Mouse (Mus musculus) midbrain, embryonic 11.5 days (tissue): ENCODE measurements around the gene Rest. TPM values are rescaled to one million over a fixed set of nuclear protein-coding genes. Genes with fewer than 3 reads are reported as not detected.

Source experiments
- ATAC-seq: fragments of 200-750 bp; cut with Nextera tagmentation; 2 replicates; pipeline ENCODE4 v1.8.0; 2017; ENCODE audit warnings: moderate TSS enrichment, moderate library complexity; ENCODE audit not compliant: low FRiP score
- DNase-seq: peaks from one replicate; pipeline ENCODE4 v3.0.0; 2015; ENCODE audit warnings: low spot score; ENCODE audit errors: missing footprints
- H3K27ac ChIP-seq: fragments of 300-500 bp; sonication (generic); 2 replicates; pipeline ENCODE4 v1.5.1; 2014; ENCODE audit warnings: low read depth, low read length
- H3K27me3 ChIP-seq: fragments of 300-500 bp; sonication (generic); 2 replicates; pipeline ENCODE4 v1.6.1; 2014; ENCODE audit warnings: mild to moderate bottlenecking, low read length, moderate library complexity, mixed read lengths; ENCODE audit not compliant: control insufficient read depth, insufficient read depth
- H3K36me3 ChIP-seq: fragments of 300-500 bp; sonication (generic); 2 replicates; pipeline ENCODE4 v1.6.1; 2014; ENCODE audit warnings: mild to moderate bottlenecking, low read length, moderate library complexity, mixed read lengths; ENCODE audit not compliant: control insufficient read depth, insufficient read depth
- H3K4me1 ChIP-seq: fragments of 300-500 bp; sonication (generic); 2 replicates; pipeline ENCODE4 v1.6.1; 2014; ENCODE audit warnings: low read length; ENCODE audit not compliant: control insufficient read depth, insufficient read depth
- H3K4me2 ChIP-seq: fragments of 300-500 bp; sonication (generic); 2 replicates; pipeline ENCODE4 v1.6.1; 2014; ENCODE audit warnings: mild to moderate bottlenecking, moderate library complexity
- H3K4me3 ChIP-seq: fragments of 300-500 bp; sonication (generic); 2 replicates; pipeline ENCODE4 v1.5.1; 2014; ENCODE audit warnings: low read depth, low read length
- H3K9ac ChIP-seq: fragments of 300-500 bp; sonication (generic); 2 replicates; pipeline ENCODE4 v1.6.1; 2014; ENCODE audit warnings: low read length
- H3K9me3 ChIP-seq: fragments of 300-500 bp; sonication (generic); 2 replicates; pipeline ENCODE4 v1.6.1; 2016; ENCODE audit warnings: low read length; ENCODE audit not compliant: control insufficient read depth
- WGBS: fragments of 180-500 bp; shearing (Covaris S2); extraction: QIAGEN DNeasy Blood & Tissue Kit; methylation state at CpG from one replicate; pipeline ENCODE4 v1.1.7; 2014; 5-methylcytosine and 5-hydroxymethylcytosine counted together
- polyA plus RNA-seq: library from polyadenylated mRNA; unstranded; fragments of >200 nt; fragmentation: Nextera tagmentation; extraction: Ambion mirVana; gene quantifications from 2 replicates; pipeline ENCODE4 v1.2.1, GENCODE M21; 2014

The Rest gene
- polyA plus RNA-seq, 1 experiment from 2014 or later: 18.4 TPM

GRCm38 (mm10) chr5:77287901-77288300 is 22.6 kb downstream of the Rest start:
- 84% methylated on average over 6 of the region's 6 CpGs for WGBS

DNA sequence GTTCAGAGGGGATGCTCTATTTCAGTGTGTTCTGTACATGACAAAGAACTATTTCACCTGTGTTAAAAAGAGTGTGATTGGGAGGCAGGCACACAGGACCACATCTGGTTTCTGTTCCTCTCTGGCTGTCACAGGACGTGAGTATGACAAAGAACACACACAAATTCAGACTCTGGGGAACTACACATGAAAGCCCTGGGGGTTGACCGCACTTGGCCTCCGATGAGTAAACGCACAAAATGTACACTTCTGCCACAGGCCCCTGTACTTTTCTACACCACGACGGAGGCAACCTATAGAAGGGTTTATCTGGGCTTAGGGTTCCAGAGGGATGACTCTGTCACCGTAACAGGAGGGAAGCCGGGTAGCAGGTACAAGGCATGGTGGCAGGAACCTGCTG is 24.4 kb downstream of the Rest start:
- Histone ChIP-seq H3K4me1 (no peaks in the 10 kb centered on the region), H3K4me2 (no peak overlapping the region), H3K36me3 (peaks cover 7% of the 10 kb centered on the region), H3K27ac (no peak overlapping the region), H3K9ac (no peak overlapping the region), H3K4me3 (no peak overlapping the region), H3K27me3 (no peaks in the 10 kb centered on the region), H3K9me3 (no peaks in the 10 kb centered on the region)
- ATAC-seq (no peak), DNase-seq (no peak)
- 89% methylated on average over 8 of the region's 8 CpGs for WGBS

More at GRCm38 (mm10) chr5:77287901-77288300, 22.6 kb downstream of the Rest start:
- H3K4me1 ChIP-seq: no peaks in the 10 kb centered on the region
- no peak for DNase-seq
- H3K4me3 ChIP-seq: no peak overlapping the region
- H3K9me3 ChIP-seq: no peaks in the 10 kb centered on the region
- H3K9ac ChIP-seq: no peak overlapping the region
- H3K27ac ChIP-seq: no peak overlapping the region
- H3K4me2 ChIP-seq: no peak overlapping the region
- H3K36me3 ChIP-seq: peaks cover 11% of the 10 kb centered on the region; the same call in 1 of the 2 replicates
- H3K27me3 ChIP-seq: no peaks in the 10 kb centered on the region
- no peak for ATAC-seq

- no peak overlapping the region for H3K4me3 ChIP-seq
- peaks cover 12% of the 10 kb centered on the region for H3K36me3 ChIP-seq
- ATAC-seq: no peak
- H3K4me1 ChIP-seq: no peaks in the 10 kb centered on the region
- H3K9ac ChIP-seq: no peak overlapping the region
- H3K9me3 ChIP-seq: no peaks in the 10 kb centered on the region
- no peak for DNase-seq
- no peaks in the 10 kb centered on the region for H3K27me3 ChIP-seq
- H3K4me2 ChIP-seq: no peak overlapping the region
- no peak overlapping the region for H3K27ac ChIP-seq
- 95% methylated on average over 2 of the region's 2 CpGs for WGBS
Measured at GRCm38 (mm10) chr5:77290606-77291005, 25.3 kb downstream of the Rest start.

DNA sequence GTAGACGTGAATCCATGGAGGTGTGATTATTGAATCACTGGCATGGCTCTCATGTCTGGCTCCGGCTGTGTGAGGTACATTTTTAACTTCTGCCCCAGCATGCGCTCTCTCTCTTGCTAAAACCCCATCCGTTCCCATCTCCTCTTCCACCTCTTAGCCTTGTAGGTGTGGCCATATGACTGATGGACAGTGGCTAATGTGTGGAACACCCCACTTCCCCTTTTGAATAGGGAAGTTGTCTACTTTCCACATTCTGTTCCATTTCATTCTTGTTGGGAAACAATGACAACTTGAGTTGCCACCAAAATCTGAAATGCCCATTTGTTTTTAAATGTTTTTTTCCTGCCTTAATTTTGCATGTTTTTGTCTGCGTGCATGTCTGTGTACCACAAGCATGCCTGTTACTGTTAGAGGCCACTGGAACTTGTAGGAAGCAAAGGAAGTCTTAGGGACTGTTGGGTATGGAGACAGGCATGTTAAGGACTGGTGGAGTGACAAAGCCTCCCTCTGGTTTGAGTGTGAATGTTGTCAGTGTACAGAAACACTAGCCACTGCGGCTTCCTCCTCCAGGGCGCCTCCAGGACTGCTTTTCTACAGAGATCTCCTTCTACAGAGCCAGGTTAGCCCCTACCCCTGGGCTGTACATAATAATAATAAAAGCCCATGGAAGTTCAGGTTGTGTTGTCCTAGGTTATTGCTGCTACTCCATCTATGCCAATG is 27.7 kb downstream of the Rest start:
- no peak overlapping the region for H3K9ac ChIP-seq
- 92% methylated on average over 7 of the region's 7 CpGs for WGBS
- H3K4me2 ChIP-seq: no peak overlapping the region
- peaks cover 12% of the 10 kb centered on the region for H3K36me3 ChIP-seq
- no peak for ATAC-seq
- H3K27me3 ChIP-seq: no peaks in the 10 kb centered on the region
- no peak overlapping the region for H3K4me3 ChIP-seq
- no peaks in the 10 kb centered on the region for H3K9me3 ChIP-seq
- H3K27ac ChIP-seq: no peak overlapping the region
- no peaks in the 10 kb centered on the region for H3K4me1 ChIP-seq
- no peak for DNase-seq

DNA sequence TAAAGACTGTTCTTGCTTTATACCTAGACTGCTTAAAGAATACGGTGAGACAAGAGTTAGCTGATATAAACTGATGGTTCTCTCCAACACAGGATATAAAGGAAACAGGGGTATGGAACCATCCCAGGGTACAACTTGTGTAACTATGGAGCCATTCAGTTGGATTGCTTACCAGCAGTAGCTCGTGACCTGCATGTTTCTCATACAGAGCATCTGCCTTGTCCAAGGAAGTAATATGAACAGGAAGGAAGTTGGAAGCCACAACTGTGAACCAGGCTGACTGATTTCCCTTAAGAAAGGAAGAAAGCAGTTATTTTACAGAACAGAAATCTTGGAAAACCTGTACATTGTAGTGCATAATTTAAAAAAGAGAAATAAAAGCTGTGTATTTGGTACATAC is 34.2 kb downstream of the Rest start:
- Histone ChIP-seq H3K4me3 (no peak overlapping the region), H3K9me3 (no peaks in the 10 kb centered on the region), H3K4me2 (no peak overlapping the region), H3K27me3 (no peaks in the 10 kb centered on the region), H3K4me1 (no peaks in the 10 kb centered on the region), H3K9ac (no peak overlapping the region), H3K27ac (no peak overlapping the region), H3K36me3 (peaks cover 18% of the 10 kb centered on the region)
- WGBS: 92% methylated on average over 2 of the region's 2 CpGs
- no peak for DNase-seq
- ATAC-seq: no peak

- DNase-seq (no peak), ATAC-seq (no peak)
- no peaks in the 10 kb centered on the region for H3K4me1 ChIP-seq
- no peaks in the 10 kb centered on the region for H3K27me3 ChIP-seq
- H3K36me3 ChIP-seq: peaks cover 12% of the 10 kb centered on the region
- H3K9me3 ChIP-seq: no peaks in the 10 kb centered on the region
- H3K27ac ChIP-seq: no peak overlapping the region
- H3K9ac ChIP-seq: no peak overlapping the region
- 91% methylated on average over 6 of the region's 6 CpGs for WGBS
- H3K4me2 ChIP-seq: no peak overlapping the region
- H3K4me3 ChIP-seq: no peak overlapping the region
Measured at GRCm38 (mm10) chr5:77301296-77301903, 36.1 kb downstream of the Rest start.

DNA sequence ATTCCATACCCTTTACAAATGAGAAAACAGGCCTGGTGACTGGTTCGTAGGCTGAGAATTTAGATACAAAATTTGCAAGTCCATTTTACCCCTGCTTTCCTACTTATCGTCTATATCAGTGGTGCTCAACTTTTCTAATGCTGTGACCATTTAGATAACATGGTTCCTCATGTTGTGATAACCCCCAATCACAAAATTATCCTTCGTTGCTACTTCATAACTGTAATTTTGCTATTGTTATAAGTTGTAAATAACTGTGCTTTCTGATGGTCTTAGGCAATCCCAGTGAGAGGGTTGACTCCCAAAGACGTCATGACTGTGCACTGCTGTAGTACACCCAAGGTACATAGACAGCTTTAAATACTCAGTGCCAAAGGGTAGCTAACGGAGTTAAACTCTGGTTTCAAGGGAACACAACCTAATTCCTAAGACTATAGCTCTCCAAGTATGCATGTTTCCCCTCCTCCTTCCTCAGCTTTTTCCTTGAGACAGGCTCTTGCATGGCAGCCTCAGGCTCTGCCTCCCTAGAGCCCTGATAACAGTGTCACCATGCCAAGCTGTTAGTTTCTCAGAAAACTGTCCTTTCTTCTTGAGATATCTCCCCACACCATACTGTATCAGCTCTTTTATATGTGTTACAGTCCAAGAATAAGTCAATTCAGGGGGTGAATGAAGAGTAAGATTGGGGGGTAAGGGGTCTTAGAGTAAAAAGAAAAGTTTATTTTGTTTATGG is 42.7 kb downstream of the Rest start:
- DNase-seq (no peak), ATAC-seq (no peak)
- peak overlapping the region; percentile 97 for H3K4me2 ChIP-seq
- H3K4me1 ChIP-seq: peaks cover 21% of the 10 kb centered on the region
- peak overlapping the region; percentile 13; the same call in 1 of the 2 replicates for H3K9ac ChIP-seq
- peaks cover 2% of the 10 kb centered on the region for H3K36me3 ChIP-seq
- no peaks in the 10 kb centered on the region for H3K27me3 ChIP-seq
- peak overlapping the region; percentile 88; the same call in 1 of the 2 replicates for H3K4me3 ChIP-seq
- H3K27ac ChIP-seq: no peak overlapping the region
- WGBS: 83% methylated on average over 5 of the region's 5 CpGs
- H3K9me3 ChIP-seq: no peaks in the 10 kb centered on the region

- ATAC-seq (peak; percentile 1), DNase-seq (peak; percentile 95)
- peaks cover 8% of the 10 kb centered on the region; the same call in 1 of the 2 replicates for H3K36me3 ChIP-seq
Measured at GRCm38 (mm10) chr5:77309051-77309906, 44.0 kb downstream of the Rest start.

More at GRCm38 (mm10) chr5:77309051-77309906, 44.0 kb downstream of the Rest start:
- Histone ChIP-seq H3K9me3 (no peaks in the 10 kb centered on the region), H3K4me1 (peaks cover 21% of the 10 kb centered on the region), H3K9ac (peak overlapping the region; percentile 89), H3K4me3 (peak overlapping the region; percentile 88), H3K27me3 (no peaks in the 10 kb centered on the region), H3K4me2 (peak overlapping the region; percentile 97), H3K27ac (peak overlapping the region; percentile 88; the same call in 1 of the 2 replicates)
- under 1% methylated on average over 76 of the region's 76 CpGs for WGBS
